Mouse (Mus musculus): Measurements from ENCODE around the gene Kif20b. TPM values are rescaled to one million over a fixed set of nuclear protein-coding genes. Genes with fewer than 3 reads are reported as not detected.

Kif20b gene
- polyA plus RNA-seq, 1 experiment from 2014 or later, result 58.0 TPM

- Histone ChIP-seq H3K36me3 (no peaks in the 10 kb centered on the region), H3K27ac (no peak overlapping the region), H3K9ac (no peak overlapping the region), H3K4me2 (no peak overlapping the region), H3K9me3 (no peaks in the 10 kb centered on the region), H3K4me1 (no peaks in the 10 kb centered on the region), H3K27me3 (no peaks in the 10 kb centered on the region), H3K4me3 (no peak overlapping the region)
- no peak for ATAC-seq (ENCODE audit: insufficient number of reproducible peaks, low FRiP score, low TSS enrichment, low read depth)
- 76% methylated on average over 1 of the region's 1 CpGs for WGBS
Measured at GRCm38 (mm10) chr19:34891590-34891989, 30.6 kb upstream of the Kif20b start.

GRCm38 (mm10) chr19:34895082-34895481 is 27.1 kb upstream of the Kif20b start:
- no peak overlapping the region for H3K4me3 ChIP-seq

GRCm38 (mm10) chr19:34897082-34897965 is 24.8 kb upstream of the Kif20b start:
- 91% methylated on average over 15 of the region's 15 CpGs for WGBS
- Histone ChIP-seq H3K27ac (no peak overlapping the region), H3K4me2 (no peak overlapping the region), H3K9me3 (no peaks in the 10 kb centered on the region), H3K36me3 (no peaks in the 10 kb centered on the region), H3K27me3 (no peaks in the 10 kb centered on the region), H3K9ac (no peak overlapping the region), H3K4me1 (no peaks in the 10 kb centered on the region), H3K4me3 (no peak overlapping the region)
- ATAC-seq (ENCODE audit: insufficient number of reproducible peaks, low FRiP score, low TSS enrichment, low read depth), result no peak

More at GRCm38 (mm10) chr19:34895082-34895481, 27.1 kb upstream of the Kif20b start:
- Histone ChIP-seq H3K9me3 (no peaks in the 10 kb centered on the region), H3K4me1 (no peaks in the 10 kb centered on the region), H3K4me2 (no peak overlapping the region), H3K9ac (no peak overlapping the region), H3K27me3 (no peaks in the 10 kb centered on the region), H3K27ac (no peak overlapping the region), H3K36me3 (no peaks in the 10 kb centered on the region)
- WGBS, result 83% methylated on average over 4 of the region's 4 CpGs
- no peak for ATAC-seq (ENCODE audit: insufficient number of reproducible peaks, low FRiP score, low TSS enrichment, low read depth)

GRCm38 (mm10) chr19:34898941-34899340 is 23.2 kb upstream of the Kif20b start:
- Histone ChIP-seq H3K4me1 (no peaks in the 10 kb centered on the region), H3K36me3 (no peaks in the 10 kb centered on the region), H3K27ac (no peak overlapping the region), H3K4me3 (no peak overlapping the region), H3K4me2 (no peak overlapping the region), H3K9ac (no peak overlapping the region), H3K9me3 (no peaks in the 10 kb centered on the region), H3K27me3 (no peaks in the 10 kb centered on the region)
- ATAC-seq (ENCODE audit: insufficient number of reproducible peaks, low FRiP score, low TSS enrichment, low read depth), result no peak
- WGBS, result 87% methylated on average over 4 of the region's 4 CpGs

GRCm38 (mm10) chr19:34901266-34901665 is 20.9 kb upstream of the Kif20b start:
- Histone ChIP-seq H3K27me3 (no peaks in the 10 kb centered on the region), H3K9me3 (no peaks in the 10 kb centered on the region), H3K4me1 (no peaks in the 10 kb centered on the region), H3K4me3 (no peak overlapping the region), H3K27ac (no peak overlapping the region), H3K4me2 (no peak overlapping the region), H3K36me3 (no peaks in the 10 kb centered on the region), H3K9ac (no peak overlapping the region)
- 71% methylated on average over 7 of the region's 7 CpGs for WGBS
- no peak for ATAC-seq (ENCODE audit: insufficient number of reproducible peaks, low FRiP score, low TSS enrichment, low read depth)

- H3K9ac ChIP-seq, result no peak overlapping the region
- no peak overlapping the region for H3K4me2 ChIP-seq
- no peaks in the 10 kb centered on the region for H3K9me3 ChIP-seq
- H3K36me3 ChIP-seq, result no peaks in the 10 kb centered on the region
- no peaks in the 10 kb centered on the region for H3K4me1 ChIP-seq
- ATAC-seq (ENCODE audit: insufficient number of reproducible peaks, low FRiP score, low TSS enrichment, low read depth), result no peak
- no peak overlapping the region for H3K27ac ChIP-seq
- no peak overlapping the region for H3K4me3 ChIP-seq
- no peaks in the 10 kb centered on the region for H3K27me3 ChIP-seq
- WGBS, result 56% methylated on average over 2 of the region's 2 CpGs
Measured at GRCm38 (mm10) chr19:34901735-34902134, 20.4 kb upstream of the Kif20b start.

GRCm38 (mm10) chr19:34904032-34904431 is 18.1 kb upstream of the Kif20b start:
- Histone ChIP-seq H3K36me3 (no peaks in the 10 kb centered on the region), H3K4me2 (no peak overlapping the region), H3K27me3 (no peaks in the 10 kb centered on the region), H3K4me3 (no peak overlapping the region), H3K4me1 (no peaks in the 10 kb centered on the region), H3K9ac (no peak overlapping the region), H3K9me3 (no peaks in the 10 kb centered on the region), H3K27ac (no peak overlapping the region)
- no peak for ATAC-seq (ENCODE audit: insufficient number of reproducible peaks, low FRiP score, low TSS enrichment, low read depth)
- WGBS, result 72% methylated on average over 5 of the region's 5 CpGs

- no peak for ATAC-seq (ENCODE audit: insufficient number of reproducible peaks, low FRiP score, low TSS enrichment, low read depth)
- H3K9me3 ChIP-seq, result no peaks in the 10 kb centered on the region
- no peak overlapping the region for H3K4me2 ChIP-seq
- H3K36me3 ChIP-seq, result no peaks in the 10 kb centered on the region
- H3K9ac ChIP-seq, result no peak overlapping the region
- no peaks in the 10 kb centered on the region for H3K27me3 ChIP-seq
- no peak overlapping the region for H3K27ac ChIP-seq
- no peaks in the 10 kb centered on the region for H3K4me1 ChIP-seq
- WGBS, result 93% methylated on average over 7 of the region's 7 CpGs
- no peak overlapping the region for H3K4me3 ChIP-seq
Measured at GRCm38 (mm10) chr19:34905424-34905823, 16.7 kb upstream of the Kif20b start.

- no peak for ATAC-seq (ENCODE audit: insufficient number of reproducible peaks, low FRiP score, low TSS enrichment, low read depth)
- no peak overlapping the region for H3K4me3 ChIP-seq
- no peaks in the 10 kb centered on the region for H3K4me1 ChIP-seq
- 69% methylated on average over 5 of the region's 5 CpGs for WGBS
- H3K9ac ChIP-seq, result no peak overlapping the region
- H3K36me3 ChIP-seq, result no peaks in the 10 kb centered on the region
- H3K4me2 ChIP-seq, result no peak overlapping the region
- no peaks in the 10 kb centered on the region for H3K9me3 ChIP-seq
- no peak overlapping the region for H3K27ac ChIP-seq
- H3K27me3 ChIP-seq, result no peaks in the 10 kb centered on the region
Measured at GRCm38 (mm10) chr19:34906772-34907171, 15.4 kb upstream of the Kif20b start.

GRCm38 (mm10) chr19:34912366-34912765 is 9.8 kb upstream of the Kif20b start:
- Histone ChIP-seq H3K4me1 (no peaks in the 10 kb centered on the region), H3K9me3 (no peaks in the 10 kb centered on the region), H3K36me3 (no peaks in the 10 kb centered on the region), H3K27me3 (no peaks in the 10 kb centered on the region), H3K9ac (no peak overlapping the region), H3K4me2 (no peak overlapping the region), H3K4me3 (no peak overlapping the region), H3K27ac (no peak overlapping the region)
- ATAC-seq (ENCODE audit: insufficient number of reproducible peaks, low FRiP score, low TSS enrichment, low read depth), result no peak

- H3K4me1 ChIP-seq, result peaks cover 5% of the 10 kb centered on the region; the same call in 1 of the 2 replicates
- no peak overlapping the region for H3K4me2 ChIP-seq
- 76% methylated on average over 4 of the region's 4 CpGs for WGBS
- H3K27ac ChIP-seq, result no peak overlapping the region
- H3K9me3 ChIP-seq, result no peaks in the 10 kb centered on the region
- peaks cover 4% of the 10 kb centered on the region for H3K36me3 ChIP-seq
- no peaks in the 10 kb centered on the region for H3K27me3 ChIP-seq
- no peak overlapping the region for H3K9ac ChIP-seq
- no peak for ATAC-seq (ENCODE audit: insufficient number of reproducible peaks, low FRiP score, low TSS enrichment, low read depth)
- no peak overlapping the region for H3K4me3 ChIP-seq
Measured at GRCm38 (mm10) chr19:34920066-34920465, 2.1 kb upstream of the Kif20b start.

- no peak for ATAC-seq (ENCODE audit: insufficient number of reproducible peaks, low FRiP score, low TSS enrichment, low read depth)
- WGBS, result 69% methylated on average over 3 of the region's 3 CpGs
Measured at GRCm38 (mm10) chr19:34920531-34920930, 1.6 kb upstream of the Kif20b start.

More at GRCm38 (mm10) chr19:34920531-34920930, 1.6 kb upstream of the Kif20b start:
- Histone ChIP-seq H3K27me3 (no peaks in the 10 kb centered on the region), H3K9me3 (no peaks in the 10 kb centered on the region), H3K9ac (no peak overlapping the region), H3K4me1 (peaks cover 5% of the 10 kb centered on the region; the same call in 1 of the 2 replicates), H3K36me3 (peaks cover 6% of the 10 kb centered on the region), H3K4me3 (no peak overlapping the region), H3K4me2 (no peak overlapping the region), H3K27ac (no peak overlapping the region)

All from limb, embryonic 15.5 days (tissue).